Mouse (Mus musculus) cerebellum, postnatal 14 days (tissue): ENCODE measurements at regions not wholly inside any gene's neighbourhood (a gene's known extent, or its start where the extent isn't known, plus 50 kb on each side); places are given as distances from the start of the nearest gene placed in this dataset.
A peak's percentile ranks its signal among the peaks of the same experiment; 100 is the strongest.

Source experiments
- DNase-seq, 2 experiments: peaks; one replicate each; pipeline ENCODE4 v3.0.0; 2021; ENCODE audit warnings: mixed read lengths in 2 of 2

DNA sequence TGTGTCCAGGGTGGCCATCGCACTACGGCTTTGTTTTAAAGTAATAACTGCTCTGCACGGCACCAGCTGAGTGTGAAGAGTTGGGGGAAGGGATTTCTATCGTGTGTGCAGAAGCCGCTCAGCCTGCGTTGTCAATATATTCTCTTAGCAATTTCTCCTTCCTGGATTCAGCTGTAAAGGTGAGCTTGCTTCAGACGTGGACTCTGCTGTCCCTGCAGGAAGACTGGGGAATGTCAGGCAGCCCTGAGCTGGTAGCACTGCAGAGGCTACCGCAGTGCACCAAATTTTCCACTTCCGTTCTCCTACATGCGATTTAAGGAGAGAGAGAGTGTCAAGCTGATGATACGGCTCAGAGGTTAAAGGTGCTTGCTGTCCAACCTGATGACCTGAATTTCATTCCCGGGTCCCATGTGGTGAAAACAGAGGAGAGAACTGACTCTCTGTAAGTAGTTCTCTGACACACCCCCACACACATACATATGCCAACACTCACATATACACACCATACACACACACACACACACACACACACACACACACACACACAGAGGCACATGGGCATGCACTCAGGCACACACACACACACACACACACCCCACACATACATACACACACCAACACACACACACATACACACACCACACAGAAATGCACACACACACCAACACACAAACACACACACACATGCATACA lies 59.9 kb upstream of the Prelid3b start:
- peak; percentile 31 to 49 for DNase-seq

DNA sequence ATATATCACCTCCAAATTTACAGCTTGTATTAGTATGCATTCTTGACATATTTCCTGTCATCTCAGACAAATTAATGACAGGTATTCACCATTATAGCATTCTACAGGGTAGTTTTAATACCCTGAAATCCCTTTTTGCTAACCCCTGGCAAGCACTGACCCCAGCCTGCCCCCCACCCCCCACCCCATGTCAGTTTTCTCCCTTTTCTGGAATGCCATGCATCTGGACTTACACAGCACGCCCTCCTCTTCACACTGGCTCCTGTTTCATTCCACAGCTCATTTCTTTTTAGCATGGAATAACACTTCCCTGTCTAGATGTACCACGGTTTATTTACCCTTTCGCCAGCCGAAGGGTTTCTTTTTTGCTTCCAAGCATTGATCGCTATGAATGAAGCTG lies 67.8 kb upstream of the Prelid3b start:
- DNase-seq = no peak

DNA sequence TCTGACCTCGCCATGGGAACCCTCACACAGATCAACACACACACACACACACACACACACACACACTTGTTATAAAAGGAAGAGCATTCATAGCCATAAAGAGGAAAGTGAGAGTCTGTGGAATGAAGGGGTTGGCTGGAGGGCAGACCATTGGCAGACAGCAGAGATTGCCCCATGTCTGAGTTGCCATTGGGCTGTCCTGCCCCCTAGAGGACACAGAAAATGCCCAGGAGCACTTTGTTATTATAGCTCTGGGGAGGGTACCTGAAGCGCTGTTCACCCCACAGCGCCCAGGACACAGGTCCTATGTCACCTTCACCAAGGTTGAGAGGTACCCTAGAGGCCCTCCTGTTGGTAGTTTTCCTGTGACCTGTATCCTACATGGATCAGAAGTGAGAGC lies 74.3 kb upstream of the Prelid3b start:
- DNase-seq = no peak

DNA sequence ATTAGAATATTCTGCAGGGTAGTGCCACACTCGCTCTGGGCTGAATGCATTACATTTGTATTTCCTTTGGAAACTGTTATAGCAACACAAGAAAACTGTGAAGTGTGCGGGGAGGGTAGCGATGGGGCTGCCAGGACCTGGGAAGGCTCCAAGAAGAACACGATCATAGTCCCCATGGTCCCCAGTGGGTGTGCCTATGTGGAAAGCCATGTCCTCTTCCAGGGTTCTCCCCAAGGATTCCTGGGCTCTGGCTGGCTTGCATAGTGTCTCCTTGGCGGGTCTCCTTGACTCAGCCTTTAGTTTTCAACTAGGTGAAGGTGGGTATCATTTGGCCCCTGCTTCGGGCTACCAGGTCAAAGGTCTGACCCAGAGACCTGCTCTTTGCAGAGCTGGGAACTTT lies 74.8 kb upstream of the Prelid3b start:
- DNase-seq = no peak

DNA sequence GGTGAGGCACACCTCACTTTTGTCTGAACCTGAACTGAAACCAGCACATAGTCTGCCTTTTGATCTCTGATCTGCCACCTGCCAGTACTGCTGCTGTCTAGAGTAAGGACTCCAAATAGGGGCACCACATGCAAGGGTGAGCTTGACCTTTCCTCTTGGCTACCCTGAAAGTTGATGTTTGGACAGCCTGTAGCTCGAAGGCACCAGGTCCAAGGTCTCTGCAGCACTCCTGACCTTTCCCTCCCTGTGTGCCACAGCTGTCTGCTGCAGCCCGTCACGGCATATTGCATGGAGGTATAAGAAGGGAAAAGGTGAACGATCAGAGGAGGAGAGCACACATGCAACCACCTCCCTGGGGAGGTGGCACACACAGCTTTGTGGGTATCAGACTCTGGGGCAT lies 75.9 kb upstream of the Prelid3b start:
- DNase-seq = no peak

DNA sequence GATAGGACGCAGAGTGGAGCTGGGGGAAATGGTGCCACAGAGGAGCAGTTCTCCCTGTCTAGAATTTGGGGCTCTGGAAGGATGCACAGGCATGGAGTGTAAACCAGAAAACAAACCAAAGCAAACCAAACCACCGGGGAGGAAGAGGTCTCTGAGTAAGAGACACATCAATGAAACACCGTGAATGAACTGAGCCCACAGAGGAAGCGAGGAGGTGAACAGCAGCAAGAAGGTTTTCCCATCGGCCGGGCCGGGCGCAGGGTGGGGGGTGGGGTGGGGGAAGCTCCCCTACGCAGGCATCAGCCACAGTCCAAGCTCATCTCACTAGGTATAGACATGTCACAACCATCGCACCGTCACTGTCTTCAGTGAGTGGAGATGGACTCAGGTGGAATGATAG lies 82.9 kb upstream of the Prelid3b start:
- DNase-seq = no peak

DNA sequence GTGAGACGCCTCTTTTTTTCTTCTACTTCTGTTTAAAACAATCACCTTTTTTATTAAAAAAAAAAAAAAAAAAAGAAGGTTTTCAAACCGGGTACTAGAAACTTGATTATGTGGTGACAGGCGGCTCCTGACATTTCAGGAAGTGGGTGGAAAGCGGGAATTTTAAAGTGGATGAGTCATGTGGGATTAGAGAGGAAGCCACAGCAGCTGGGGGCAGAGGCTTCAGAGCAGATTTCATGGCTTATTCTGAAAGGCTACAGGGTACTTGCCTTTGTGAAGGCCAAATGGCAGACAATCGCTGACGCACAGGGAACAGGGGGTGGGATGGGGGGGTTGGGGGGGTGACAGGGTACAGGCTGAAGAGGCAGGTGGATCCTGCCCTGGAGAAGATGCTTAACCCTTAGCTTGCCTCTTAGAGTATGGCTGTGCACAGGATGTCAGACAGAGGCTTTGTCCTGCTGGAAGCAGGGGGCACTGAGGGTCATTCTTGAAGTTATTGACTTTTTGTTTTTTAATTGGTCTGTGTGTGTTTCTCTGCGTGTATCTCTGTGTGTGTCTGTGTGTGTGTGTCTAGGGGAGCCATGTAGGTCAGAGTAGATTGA lies 81.4 kb upstream of the Zfp831 start:
- no peak for DNase-seq

DNA sequence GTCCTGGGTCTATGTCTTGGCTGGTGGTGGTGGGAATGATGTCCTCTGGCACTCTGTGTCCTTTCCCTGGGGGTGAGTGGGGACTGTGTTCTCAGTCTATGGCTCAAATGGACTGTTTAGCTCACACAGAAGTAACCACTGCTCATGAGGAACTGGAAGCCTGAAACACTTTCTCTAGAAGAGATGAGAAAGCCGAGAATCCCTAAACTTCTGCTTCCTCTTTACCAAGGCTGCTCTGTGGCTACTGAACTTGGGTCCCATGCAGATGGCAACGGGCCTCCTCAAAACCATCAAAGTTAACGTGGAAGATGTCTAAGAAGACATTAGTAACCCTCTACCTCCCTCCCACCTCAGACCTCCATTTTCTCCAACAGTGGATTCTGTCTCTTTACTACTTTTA lies 79.4 kb upstream of the Zfp831 start:
- no peak for DNase-seq

DNA sequence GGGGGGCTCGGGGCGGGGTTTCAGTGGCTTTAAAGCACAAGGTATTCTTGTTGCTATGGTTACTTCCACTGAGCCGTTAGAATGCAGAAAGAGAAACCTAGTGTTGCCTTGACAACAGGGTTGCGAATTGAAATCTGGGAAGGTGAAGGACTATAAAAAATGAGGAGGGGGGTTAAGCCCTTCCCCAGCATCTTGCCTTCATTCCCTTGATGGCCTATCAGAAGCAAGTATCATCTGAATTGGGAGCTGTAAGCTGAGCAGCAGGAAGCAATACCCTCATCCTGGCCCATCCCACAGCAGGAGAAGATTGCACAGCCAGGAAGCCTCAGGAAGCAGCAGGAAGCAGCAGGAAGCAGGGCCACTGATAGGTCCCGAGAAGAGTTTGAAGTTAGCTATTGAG lies 78.5 kb upstream of the Zfp831 start:
- DNase-seq = no peak

DNA sequence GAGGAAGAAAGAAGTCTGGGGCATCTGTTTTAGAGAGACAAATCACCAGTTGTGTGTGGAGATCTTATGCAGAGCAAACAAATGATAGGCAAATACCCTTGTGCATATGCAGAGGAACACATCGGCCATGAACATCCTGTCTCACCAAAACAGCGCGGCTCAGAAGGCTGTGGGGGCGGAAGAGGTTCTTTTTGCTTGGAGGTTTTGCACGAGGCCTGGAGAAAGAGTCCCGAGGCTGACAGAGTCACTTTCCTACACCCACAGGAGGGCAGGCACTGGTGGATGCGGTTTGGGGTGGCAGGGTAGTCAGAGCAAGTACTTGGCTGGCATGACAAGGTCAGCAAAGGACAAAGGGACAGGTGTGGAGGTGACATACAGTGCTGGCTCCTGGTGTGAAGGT lies 77.4 kb upstream of the Zfp831 start:
- no peak for DNase-seq

DNA sequence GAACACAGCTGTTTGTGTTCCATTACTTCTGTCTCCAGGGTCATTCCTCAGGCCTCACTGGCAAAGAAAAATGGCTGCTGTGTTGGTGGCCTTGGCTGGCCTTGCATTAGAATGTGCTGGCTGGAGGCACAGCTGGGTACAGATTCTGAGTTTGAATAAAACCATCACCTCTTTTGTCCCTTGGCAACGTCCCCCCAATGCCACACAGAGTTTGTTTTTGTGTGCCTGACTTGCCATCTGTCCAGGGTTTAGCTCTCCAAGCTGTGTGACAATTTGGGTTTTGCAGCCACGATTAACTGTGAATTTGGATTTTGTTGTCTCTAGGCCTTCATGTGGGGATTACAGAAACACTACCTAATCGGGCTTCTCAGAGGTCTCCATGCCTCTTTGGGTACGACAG lies 76.6 kb upstream of the Zfp831 start:
- DNase-seq = peak; percentile 11 to 12

DNA sequence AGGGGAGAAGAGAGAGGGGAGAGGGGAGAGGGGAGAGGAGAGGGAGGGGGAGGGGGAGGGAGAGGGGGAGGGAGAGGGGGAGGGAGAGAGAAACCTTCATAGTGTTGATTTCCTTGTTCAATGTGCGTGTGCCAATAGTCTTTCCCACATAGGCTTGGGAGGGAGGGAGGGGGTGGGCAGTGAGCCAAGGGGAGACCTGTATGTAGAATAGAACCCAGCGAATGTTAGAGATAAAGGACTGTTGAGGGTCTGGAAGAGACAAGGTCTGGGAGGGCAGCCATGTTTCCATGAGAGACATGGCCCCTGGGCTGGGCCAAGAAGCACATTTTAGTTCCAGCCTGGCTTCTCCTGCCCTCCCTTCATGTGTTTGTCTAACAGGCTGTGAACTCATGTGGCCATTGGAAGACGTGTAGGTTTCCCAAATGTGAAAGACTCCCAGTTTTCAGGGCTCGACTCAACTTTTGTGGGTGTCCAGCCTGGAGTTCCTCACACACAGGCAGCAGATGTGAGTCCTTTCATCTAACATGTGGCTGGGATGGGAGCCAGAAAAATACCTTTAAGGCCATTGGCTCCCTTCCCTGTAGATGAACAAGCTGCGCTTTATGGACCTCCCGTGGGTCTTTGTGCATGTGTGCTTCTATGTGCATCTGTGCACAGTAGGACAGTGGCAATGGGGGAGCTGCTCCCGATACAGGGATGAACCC lies 68.4 kb upstream of the Zfp831 start:
- DNase-seq = no peak

DNA sequence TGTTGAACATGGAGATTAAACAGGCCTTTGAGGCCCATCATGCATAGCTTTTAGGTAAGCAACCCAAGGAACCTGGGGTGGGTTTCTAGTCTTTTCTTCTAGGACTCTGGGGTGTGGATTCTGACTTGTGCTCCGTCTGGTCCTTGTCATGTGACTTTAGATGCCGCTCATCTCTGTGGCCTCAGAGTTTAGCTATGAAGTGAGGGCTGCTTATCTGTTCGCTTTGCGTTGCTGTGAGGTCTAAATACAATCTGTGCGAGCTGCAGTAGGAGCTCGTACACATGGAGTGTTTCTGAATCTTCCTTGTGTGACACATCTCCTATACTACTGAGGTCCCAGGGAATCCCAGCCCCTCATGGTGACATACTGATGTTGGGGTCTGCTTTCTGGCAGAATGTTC lies 67.8 kb upstream of the Zfp831 start:
- no peak for DNase-seq

DNA sequence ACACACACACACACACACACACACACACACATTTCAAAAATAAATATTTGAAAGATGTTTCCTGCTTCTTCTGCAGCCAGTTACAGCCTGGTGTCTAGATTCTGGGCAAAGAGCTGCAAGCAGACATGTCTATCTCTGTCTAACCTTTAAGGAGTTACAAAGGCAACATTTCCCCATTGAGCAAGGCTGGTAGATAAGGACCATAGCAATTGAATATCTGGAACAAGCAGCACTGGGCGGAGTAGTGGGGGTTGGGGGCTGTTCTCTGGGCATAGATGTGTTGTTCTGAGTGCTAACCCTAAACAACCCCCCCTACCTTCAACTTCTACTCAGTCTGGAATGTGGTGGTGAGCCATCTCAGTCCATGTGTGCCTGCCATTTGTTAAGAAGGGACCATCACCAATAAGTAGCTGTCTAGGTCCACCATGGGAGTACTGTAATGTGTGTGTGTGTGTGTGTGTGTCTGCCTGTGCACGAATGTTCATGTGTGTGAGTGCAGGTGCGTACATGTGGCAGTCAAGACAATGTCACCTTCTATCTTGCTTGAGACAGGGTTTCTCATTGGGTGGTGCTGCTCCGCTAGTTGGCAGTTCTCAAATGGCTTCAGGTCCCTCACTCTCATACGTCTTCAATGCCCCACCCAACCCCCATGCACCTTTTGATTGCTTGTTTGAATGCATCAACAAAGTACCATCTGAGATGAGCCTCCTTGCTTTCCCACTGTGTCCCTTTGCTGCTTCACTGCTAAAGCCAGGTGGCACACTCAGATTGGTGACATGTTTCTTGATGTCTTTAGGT lies 62.2 kb upstream of the Zfp831 start:
- no peak for DNase-seq

DNA sequence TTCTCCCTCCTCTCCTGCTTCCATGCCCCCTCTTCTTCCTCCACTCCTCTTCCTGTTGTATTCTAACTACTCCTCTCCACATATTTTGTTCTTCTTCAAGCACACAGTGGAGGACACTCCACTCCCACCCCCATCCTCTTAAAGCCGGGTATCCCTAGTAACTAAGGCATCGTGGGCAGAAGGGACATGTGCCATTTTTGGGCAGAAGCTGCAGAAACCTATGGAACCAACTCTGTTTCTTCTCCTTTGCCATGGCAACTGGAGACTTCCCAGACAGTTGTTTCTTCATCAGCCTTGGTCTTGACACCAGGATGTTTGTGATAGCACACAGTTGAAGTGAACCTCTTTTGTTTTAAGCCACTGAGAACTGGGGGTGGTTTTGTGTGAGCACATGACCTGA lies 59.1 kb upstream of the Zfp831 start:
- DNase-seq = no peak
